Mouse (Mus musculus) ES-E14 (cell line): ENCODE measurements around the gene Slc25a45. TPM values are rescaled to one million over a fixed set of nuclear protein-coding genes. Genes with fewer than 3 reads are reported as not detected.

Source experiments
- DNase-seq: peaks from one replicate; pipeline ENCODE4 v3.0.0-alpha.2; 2013; ENCODE audit warnings: low read depth, low spot score
- H3K27ac ChIP-seq: 2 replicates; pipeline ENCODE4 v1.5.1; 2012; ENCODE audit warnings: low read depth, mild to moderate bottlenecking, low read length, moderate library complexity, mixed read lengths; ENCODE audit not compliant: poor library complexity, insufficient read depth, severe bottlenecking
- H3K36me3 ChIP-seq: 2 replicates; pipeline ENCODE4 v1.6.1; 2012; ENCODE audit warnings: mild to moderate bottlenecking, low read length, moderate library complexity, mixed read lengths; ENCODE audit not compliant: control insufficient read depth, poor library complexity, insufficient read depth, severe bottlenecking
- H3K4me1 ChIP-seq, 2 experiments: fragments of 150-350 bp in 1 of 2; sonication (generic) in 1 of 2; 2 replicates each; pipeline ENCODE4 v1.6.1; 2012; ENCODE audit warnings: low read length in 2 of 2, mild to moderate bottlenecking in 1 of 2, mixed read lengths in 1 of 2; ENCODE audit not compliant: control insufficient read depth in 2 of 2, insufficient read depth in 2 of 2, poor library complexity in 1 of 2
- H3K4me3 ChIP-seq, 2 experiments: fragments of 150-350 bp in 1 of 2; sonication (generic) in 1 of 2; 2 replicates each; pipeline ENCODE4 v1.5.1; 2012; ENCODE audit warnings: low read length in 2 of 2, low read depth in 1 of 2, mild to moderate bottlenecking in 1 of 2, mixed read lengths in 1 of 2; ENCODE audit not compliant: insufficient read depth in 1 of 2, poor library complexity in 1 of 2, severe bottlenecking in 1 of 2
- H3K9ac ChIP-seq: 2 replicates; pipeline ENCODE4 v1.6.1; 2012; ENCODE audit warnings: low read depth, mild to moderate bottlenecking, low read length, mixed read lengths; ENCODE audit not compliant: poor library complexity, insufficient read depth, severe bottlenecking
- H3K9me3 ChIP-seq: fragments of 150-350 bp; sonication (generic); 2 replicates; pipeline ENCODE4 v1.6.1; 2012; ENCODE audit warnings: low read depth, mild to moderate bottlenecking, low read length; ENCODE audit not compliant: control insufficient read depth, insufficient read depth
- CHD2 ChIP-seq: IDR thresholded peaks from 2 replicates; pipeline ENCODE4 v1.6.1; 2014; ENCODE audit warnings: mild to moderate bottlenecking, low read depth, low read length, inconsistent platforms
- HCFC1 ChIP-seq: IDR thresholded peaks from 2 replicates; pipeline ENCODE4 v1.6.1; 2012; ENCODE audit warnings: low read length, inconsistent platforms, borderline replicate concordance; ENCODE audit not compliant: insufficient read depth
- MAFK ChIP-seq: IDR thresholded peaks from 2 replicates; pipeline ENCODE4 v1.6.1; 2014; ENCODE audit warnings: mild to moderate bottlenecking, low read depth, low read length, inconsistent platforms; ENCODE audit not compliant: insufficient read depth
- ZC3H11A ChIP-seq: IDR thresholded peaks from 2 replicates; pipeline ENCODE4 v1.6.1; 2012; ENCODE audit warnings: low read depth, mild to moderate bottlenecking, inconsistent platforms, low read length, borderline replicate concordance
- ZNF384 ChIP-seq: IDR thresholded peaks from 2 replicates; pipeline ENCODE4 v1.6.1; 2012; ENCODE audit warnings: low read depth, low read length, inconsistent platforms
- in situ Hi-C, 2 experiments: fragments of 600-800 bp; cut with MboI; formaldehyde crosslinking; loops; one replicate each; pipeline ENCODE4 v1.15.1; 2025; ENCODE audit warnings: low sequenced_read_pairs in 2 of 2, inconsistent platforms in 1 of 2; ENCODE audit not compliant: unreplicated experiment in 2 of 2
- total RNA-seq: library from RNA; depleted of rRNA; stranded (reverse); fragments of 300-350 nt; gene quantifications from 2 replicates; pipeline ENCODE4 v1.2.3, GENCODE M21; 2012

Slc25a45 gene
- total RNA-seq, 1 experiment: 1.2 TPM

- no peak for DNase-seq
- H3K9ac ChIP-seq: no peak overlapping the region
- H3K4me3 ChIP-seq: peak overlapping the region in 1 of 2 experiments; percentile 49; a peak in 2 of 4 replicates
- TF ChIP-seq CHD2 (no peak), ZNF384 (no peak), ZC3H11A (no peak), MAFK (no peak)
- no peak overlapping the region for H3K27ac ChIP-seq
- in situ Hi-C loops: no loop called here
- H3K36me3 ChIP-seq: no peaks in the 10 kb centered on the region
- H3K4me1 ChIP-seq: peaks cover 7 to 13% of the 10 kb centered on the region in 2 experiments; a peak in 3 of 4 replicates
- H3K9me3 ChIP-seq: no peaks in the 10 kb centered on the region
Measured at GRCm38 (mm10) chr19:5922119-5922942, 44.7 kb downstream of the Slc25a45 start.

GRCm38 (mm10) chr19:5922963-5923362, 45.4 kb downstream of the Slc25a45 start:
- Histone ChIP-seq H3K4me1 (peaks cover 7 to 10% of the 10 kb centered on the region in 2 experiments; a peak in 3 of 4 replicates), H3K4me3 (no peak overlapping the region), H3K9me3 (no peaks in the 10 kb centered on the region), H3K9ac (no peak overlapping the region), H3K27ac (no peak overlapping the region), H3K36me3 (no peaks in the 10 kb centered on the region)
- DNase-seq: no peak
- TF ChIP-seq HCFC1: no peak
- no peak for TF ChIP-seq ZC3H11A
- TF ChIP-seq CHD2: no peak
- no peak for TF ChIP-seq MAFK
- no peak for TF ChIP-seq ZNF384
- in situ Hi-C loops: no loop called here

- Histone ChIP-seq H3K4me1 (peaks cover 7% of the 10 kb centered on the region in 2 experiments; a peak in 2 of 4 replicates), H3K4me3 (peak overlapping the region; percentile 39 to 86), H3K9ac (peak overlapping the region; percentile 16; the same call in 1 of the 2 replicates), H3K9me3 (no peaks in the 10 kb centered on the region), H3K27ac (no peak overlapping the region), H3K36me3 (no peaks in the 10 kb centered on the region)
- in situ Hi-C loops: no loop called here
- DNase-seq: peak; percentile 82
- no peak for TF ChIP-seq MAFK
- TF ChIP-seq ZNF384: no peak
- TF ChIP-seq HCFC1: no peak
- peak; percentile 53; the same call in 1 of the 2 replicates for TF ChIP-seq ZC3H11A
- no peak for TF ChIP-seq CHD2
Measured at GRCm38 (mm10) chr19:5923990-5924712, 46.5 kb downstream of the Slc25a45 start.

- H3K9ac ChIP-seq: peak within 1 kb of the TSS; percentile 16; the same call in 1 of the 2 replicates
- H3K4me3 ChIP-seq: peak within 1 kb of the TSS; percentile 39 to 86
- no peak within 1 kb of the TSS for H3K27ac ChIP-seq
- H3K9me3 ChIP-seq: no peaks in the 10 kb centered on the region
- in situ Hi-C loops: no loop called here
- H3K36me3 ChIP-seq: no peaks in the 10 kb centered on the region
- TF ChIP-seq MAFK (no peak), ZC3H11A (no peak), CHD2 (no peak), HCFC1 (no peak), ZNF384 (no peak)
- peaks cover 7% of the 10 kb centered on the region in 2 experiments; a peak in 2 of 4 replicates for H3K4me1 ChIP-seq
- DNase-seq: peak; percentile 97
Measured at GRCm38 (mm10) chr19:5924713-5925093, 47.1 kb downstream of the Slc25a45 start, which contains the start of gene Cdc42ep2. Gene Cdc42ep2, minus strand, starts transcription at chr19:5924816.
